Mouse (Mus musculus): ENCODE measurements around the gene Adam1a. TPM values are rescaled to one million over a fixed set of nuclear protein-coding genes. Genes with fewer than 3 reads are reported as not detected.
A peak's percentile ranks its signal among the peaks of the same experiment; 100 is the strongest.

Adam1a gene
- polyA plus RNA-seq, 2 experiments = 1.3 to 14.7 TPM

- Histone ChIP-seq H3K4me3 (replicated peaks; ENCODE audit: low read length) (no peak overlapping the region), H3K9ac (ENCODE audit: low read depth, low read length, severe bottlenecking) (no peak overlapping the region), H3K27me3 (ENCODE audit: control insufficient read depth, insufficient read depth, low read length) (no peaks in the 10 kb centered on the region), H3K4me2 (replicated peaks; ENCODE audit: low read depth, low read length, severe bottlenecking) (no peak overlapping the region), H3K9me3 (ENCODE audit: control insufficient read depth, low read length) (no peaks in the 10 kb centered on the region), H3K36me3 (ENCODE audit: control insufficient read depth, insufficient read depth, low read length) (peaks cover 94% of the 10 kb centered on the region), H3K4me1 (ENCODE audit: control insufficient read depth, insufficient read depth, low read length) (no peaks in the 10 kb centered on the region), H3K27ac (replicated peaks; ENCODE audit: low read depth, low read length) (no peak overlapping the region)
- 90% methylated on average over 13 of the region's 13 CpGs for WGBS
- DNase-seq (ENCODE audit: low spot score) (no peak), ATAC-seq (ENCODE audit: low FRiP score, low read depth) (no peak)
- no peak for TF ChIP-seq POLR2A (IDR thresholded peaks at IDR 0.05; ENCODE audit: borderline replicate concordance, extremely low read depth, insufficient read depth, insufficient read length)
These were observed 28.9 kb upstream of the Adam1a start for GRCm38 (mm10) chr5:121574145-121574544.

GRCm38 (mm10) chr5:121570787-121571186 lies 25.5 kb upstream of the Adam1a start:
- Histone ChIP-seq H3K9ac (ENCODE audit: low read depth, low read length, severe bottlenecking) (no peak overlapping the region), H3K4me3 (replicated peaks; ENCODE audit: low read length) (no peak overlapping the region), H3K4me2 (replicated peaks; ENCODE audit: low read depth, low read length, severe bottlenecking) (no peak overlapping the region), H3K9me3 (ENCODE audit: control insufficient read depth, low read length) (no peaks in the 10 kb centered on the region), H3K36me3 (ENCODE audit: control insufficient read depth, insufficient read depth, low read length) (peaks cover 80% of the 10 kb centered on the region), H3K27me3 (ENCODE audit: control insufficient read depth, insufficient read depth, low read length) (no peaks in the 10 kb centered on the region), H3K27ac (replicated peaks; ENCODE audit: low read depth, low read length) (no peak overlapping the region), H3K4me1 (ENCODE audit: control insufficient read depth, insufficient read depth, low read length) (no peaks in the 10 kb centered on the region)
- ATAC-seq (ENCODE audit: low FRiP score, low read depth) (no peak), DNase-seq (ENCODE audit: low spot score) (no peak)
- TF ChIP-seq POLR2A (IDR thresholded peaks at IDR 0.05; ENCODE audit: borderline replicate concordance, extremely low read depth, insufficient read depth, insufficient read length) = no peak
- WGBS = 69% methylated on average over 1 of the region's 1 CpGs

- H3K36me3 ChIP-seq (ENCODE audit: control insufficient read depth, insufficient read depth, low read length) = peaks cover 72% of the 10 kb centered on the region
- TF ChIP-seq POLR2A (IDR thresholded peaks at IDR 0.05; ENCODE audit: borderline replicate concordance, extremely low read depth, insufficient read depth, insufficient read length) = no peak
- no peak for ATAC-seq (ENCODE audit: low FRiP score, low read depth)
These were observed 24.7 kb upstream of the Adam1a start for GRCm38 (mm10) chr5:121569881-121570420.

GRCm38 (mm10) chr5:121566035-121566681 lies 20.9 kb upstream of the Adam1a start:
- peaks cover 35% of the 10 kb centered on the region for H3K36me3 ChIP-seq (ENCODE audit: control insufficient read depth, insufficient read depth, low read length)
- no peak overlapping the region for H3K27ac ChIP-seq (replicated peaks; ENCODE audit: low read depth, low read length)
- no peaks in the 10 kb centered on the region for H3K9me3 ChIP-seq (ENCODE audit: control insufficient read depth, low read length)
- 0 out of 2 replicates have a peak, but pooled peaks cover 4% of the 10 kb centered on the region for H3K4me1 ChIP-seq (ENCODE audit: control insufficient read depth, insufficient read depth, low read length)
- no peak overlapping the region for H3K4me3 ChIP-seq (replicated peaks; ENCODE audit: low read length)
- no peak overlapping the region for H3K9ac ChIP-seq (ENCODE audit: low read depth, low read length, severe bottlenecking)
- 89% methylated on average over 16 of the region's 16 CpGs for WGBS
- no peak for ATAC-seq (ENCODE audit: low FRiP score, low read depth)
- no peak for DNase-seq (ENCODE audit: low spot score)
- H3K27me3 ChIP-seq (ENCODE audit: control insufficient read depth, insufficient read depth, low read length) = no peaks in the 10 kb centered on the region
- H3K4me2 ChIP-seq (replicated peaks; ENCODE audit: low read depth, low read length, severe bottlenecking) = no peak overlapping the region
- TF ChIP-seq POLR2A (IDR thresholded peaks at IDR 0.05; ENCODE audit: borderline replicate concordance, extremely low read depth, insufficient read depth, insufficient read length) = no peak

More at GRCm38 (mm10) chr5:121569881-121570420, 24.7 kb upstream of the Adam1a start:
- WGBS = 84% methylated on average over 8 of the region's 9 CpGs
- no peaks in the 10 kb centered on the region for H3K9me3 ChIP-seq (ENCODE audit: control insufficient read depth, low read length)
- no peak overlapping the region for H3K4me3 ChIP-seq (replicated peaks; ENCODE audit: low read length)
- no peaks in the 10 kb centered on the region for H3K27me3 ChIP-seq (ENCODE audit: control insufficient read depth, insufficient read depth, low read length)
- H3K27ac ChIP-seq (replicated peaks; ENCODE audit: low read depth, low read length) = no peak overlapping the region
- H3K9ac ChIP-seq (ENCODE audit: low read depth, low read length, severe bottlenecking) = no peak overlapping the region
- no peak overlapping the region for H3K4me2 ChIP-seq (replicated peaks; ENCODE audit: low read depth, low read length, severe bottlenecking)
- H3K4me1 ChIP-seq (ENCODE audit: control insufficient read depth, insufficient read depth, low read length) = no peaks in the 10 kb centered on the region
- no peak for DNase-seq (ENCODE audit: low spot score)

- Histone ChIP-seq H3K27ac (replicated peaks; ENCODE audit: low read depth, low read length) (no peak overlapping the region), H3K4me3 (replicated peaks; ENCODE audit: low read length) (peak overlapping the region; percentile 10; the same call in 1 of the 2 replicates), H3K27me3 (ENCODE audit: control insufficient read depth, insufficient read depth, low read length) (no peaks in the 10 kb centered on the region), H3K9me3 (ENCODE audit: control insufficient read depth, low read length) (no peaks in the 10 kb centered on the region), H3K4me2 (replicated peaks; ENCODE audit: low read depth, low read length, severe bottlenecking) (peak overlapping the region; percentile 28), H3K9ac (ENCODE audit: low read depth, low read length, severe bottlenecking) (0 out of 2 replicates have a peak overlapping the region, but pooled peaks have one; percentile 4), H3K36me3 (ENCODE audit: control insufficient read depth, insufficient read depth, low read length) (peaks cover 18% of the 10 kb centered on the region), H3K4me1 (ENCODE audit: control insufficient read depth, insufficient read depth, low read length) (0 out of 2 replicates have a peak, but pooled peaks cover 4% of the 10 kb centered on the region)
- peak; percentile 71; the same call in 1 of the 2 replicates for ATAC-seq (ENCODE audit: low FRiP score, low read depth)
- DNase-seq (ENCODE audit: low spot score) = peak; percentile 82
- TF ChIP-seq POLR2A (IDR thresholded peaks at IDR 0.05; ENCODE audit: borderline replicate concordance, extremely low read depth, insufficient read depth, insufficient read length) = no peak
- 10% methylated on average over 11 of the region's 11 CpGs for WGBS
These were observed 19.2 kb upstream of the Adam1a start for GRCm38 (mm10) chr5:121564468-121564895.
